Mouse (Mus musculus): ENCODE measurements around the gene Hddc3.

- TF ChIP-seq CTCF (IDR thresholded peaks at IDR 0.05; ENCODE audit: control insufficient read depth, insufficient read depth, insufficient replicate concordance, low read depth, low read length) (no peak), POLR2A (IDR thresholded peaks at IDR 0.05; ENCODE audit: control insufficient read depth, low read depth, low read length) (no peak)
Measured at GRCm38 (mm10) chr7:80357156-80357555, 14.3 kb downstream of the Hddc3 start.
